Mouse (Mus musculus): ENCODE data around the gene Gm10999.
"Not testable (repeated sequence)": the region's sequence is repeated elsewhere in the genome, so short reads cannot be mapped to it uniquely, and the experiment has no call there.

The Gm10999 gene

GRCm38 (mm10) chr8:129131561-129131960, at the start of gene Gm10999:
Gene Gm10999 (minus strand): TSS chr8:129131661.
- DNase-seq, result no peak

GRCm38 (mm10) chr8:129133475-129133874, 2.0 kb upstream of the Gm10999 start:
- DNase-seq, result no peak

- DNase-seq, result not testable (repeated sequence)
These were observed 15.7 kb downstream of the Gm10999 start for GRCm38 (mm10) chr8:129115761-129116160.
